Mouse (Mus musculus) adrenal gland (tissue): ENCODE measurements around the gene Cep128.
"Not testable (repeated sequence)": the region's sequence is repeated elsewhere in the genome, so short reads cannot be mapped to it uniquely, and the experiment has no call there.

Source experiments
- intact Hi-C: fragments of 180-260 bp; cut with DNase I; formaldehyde crosslinking; loops from one replicate; pipeline ENCODE4 v1.15.1; 2025

The Cep128 gene

DNA sequence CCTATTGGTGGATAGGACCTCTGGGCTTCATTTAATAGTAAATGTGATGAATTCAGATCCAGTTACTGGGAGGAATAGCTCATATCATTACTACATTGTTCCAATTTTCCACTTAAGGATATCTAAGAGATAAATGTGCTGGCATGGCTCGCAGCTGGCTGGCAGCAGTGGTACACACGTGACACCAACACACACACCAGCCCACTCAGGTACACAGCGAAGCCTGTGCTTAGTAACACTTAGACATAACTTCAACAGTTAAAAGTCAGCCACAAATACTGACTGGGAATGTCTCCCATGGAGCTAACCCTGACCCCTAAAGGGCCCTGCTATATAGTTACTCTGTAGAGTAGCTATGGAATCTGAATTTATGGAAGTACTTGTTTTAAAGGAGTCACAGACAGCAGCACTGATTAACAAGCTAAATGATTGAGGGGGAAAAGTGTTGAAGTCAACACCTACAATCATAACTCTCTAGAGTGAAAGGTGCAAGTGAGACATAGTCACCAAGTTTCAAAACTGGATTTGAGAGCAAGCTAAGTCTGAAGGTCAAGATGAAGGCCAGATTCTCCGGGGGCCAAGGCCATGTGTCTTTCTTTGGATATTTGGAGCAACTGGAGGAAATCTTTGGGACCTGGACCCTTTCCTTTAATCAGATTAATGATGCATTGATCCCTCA, 320.7 kb downstream of the Cep128 start:
- intact Hi-C loops: no loop called here

- intact Hi-C loops: no loop called here
Observed at GRCm38 (mm10) chr12:91062681-91063080, 321.5 kb downstream of the Cep128 start.

- intact Hi-C loops: no loop called here
Observed at GRCm38 (mm10) chr12:91059704-91060318, 324.4 kb downstream of the Cep128 start.

DNA sequence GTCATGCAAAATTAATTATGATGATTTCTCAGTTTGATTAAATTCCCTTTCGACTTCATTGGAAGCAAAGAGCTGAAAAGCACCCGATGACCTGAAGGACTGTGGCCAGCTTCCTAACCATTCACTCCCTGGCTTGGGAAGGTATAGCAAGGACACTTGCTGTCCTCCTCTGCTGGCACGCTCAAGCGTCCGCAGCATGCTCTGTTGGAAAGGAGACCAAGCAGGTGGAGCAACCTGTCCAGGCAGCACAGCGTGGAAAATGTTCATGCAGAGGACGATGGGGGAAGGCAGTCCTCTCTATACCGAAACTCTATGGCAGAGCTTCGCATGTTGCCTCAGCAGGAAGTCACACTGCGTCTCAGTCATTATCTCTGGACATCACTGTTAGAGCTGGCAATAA, 327.3 kb downstream of the Cep128 start:
- intact Hi-C loops: no loop called here

- intact Hi-C loops: no loop called here
Observed at GRCm38 (mm10) chr12:91052301-91052700, 331.9 kb downstream of the Cep128 start.

- intact Hi-C loops: no loop called here
Observed at GRCm38 (mm10) chr12:91050593-91051325, 333.4 kb downstream of the Cep128 start.

DNA sequence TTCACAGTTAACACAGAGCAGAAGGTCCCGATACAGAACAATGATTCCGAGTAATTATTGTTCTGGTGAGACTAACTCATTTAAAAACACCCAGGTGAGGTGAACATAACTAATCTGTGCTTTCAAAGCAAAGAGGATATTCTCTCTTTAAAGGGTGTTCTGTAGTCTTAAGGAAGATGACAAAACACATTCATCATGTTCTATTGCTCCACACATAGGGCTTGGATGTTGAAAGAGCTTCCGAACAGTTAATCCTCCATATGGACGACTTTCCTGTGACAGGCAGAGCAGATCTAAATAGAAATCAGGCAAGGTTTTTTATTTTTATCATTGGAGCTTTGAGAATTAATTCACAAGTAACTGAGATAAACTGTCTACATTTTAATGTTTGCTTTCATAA, 342.8 kb downstream of the Cep128 start:
- intact Hi-C loops: no loop called here

DNA sequence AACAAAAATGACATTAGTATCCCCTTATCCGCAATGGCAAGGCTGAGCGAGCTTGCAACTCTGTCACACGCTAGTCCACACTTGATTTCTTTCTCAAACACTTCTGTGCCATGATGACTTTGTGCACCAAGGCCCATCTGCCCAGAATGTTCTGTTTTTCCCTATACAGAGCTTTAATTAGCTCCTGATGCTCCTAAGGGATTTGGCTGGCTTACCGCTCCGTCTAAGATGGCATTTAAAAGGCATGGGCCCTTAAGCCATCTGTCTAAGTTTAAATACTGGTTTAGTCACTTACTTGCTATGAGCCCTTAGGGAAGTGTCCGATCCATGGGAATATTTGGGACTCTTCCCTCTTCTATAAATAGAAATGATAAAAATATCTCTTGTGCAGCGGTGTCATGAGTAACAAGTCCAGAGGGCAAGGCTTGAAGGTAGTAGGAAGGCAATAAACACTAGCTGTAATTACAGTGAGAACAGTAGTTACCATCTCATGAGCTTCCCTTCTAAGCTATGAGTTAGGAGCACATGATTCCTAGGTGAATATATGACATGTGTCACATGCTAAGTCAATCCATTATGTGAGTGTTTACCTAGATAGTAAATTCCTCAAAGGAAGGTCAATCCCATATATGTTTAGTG, 343.8 kb downstream of the Cep128 start:
- intact Hi-C loops: no loop called here

GRCm38 (mm10) chr12:91029116-91029515, 355.1 kb downstream of the Cep128 start:
- intact Hi-C loops: no loop called here

GRCm38 (mm10) chr12:91027681-91028080, 356.5 kb downstream of the Cep128 start:
- intact Hi-C loops: no loop called here

DNA sequence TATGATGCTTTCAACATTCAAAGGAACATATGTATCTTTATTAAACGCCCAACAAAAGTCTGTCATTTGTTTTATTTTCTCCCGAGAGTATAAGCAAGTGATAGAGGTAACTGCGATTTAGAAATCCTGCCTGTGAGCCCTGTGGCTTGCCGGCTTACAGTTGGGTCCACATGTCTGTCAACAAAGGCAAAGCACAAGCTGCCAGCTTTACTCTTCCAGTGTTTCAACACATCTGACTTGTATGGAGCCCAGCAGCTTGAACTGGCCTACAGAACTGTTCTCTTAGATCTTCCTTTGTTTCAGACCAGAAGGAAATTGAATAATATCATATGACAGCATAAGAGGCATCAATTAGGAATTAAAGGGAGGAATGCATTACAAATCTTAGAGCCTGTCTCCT, 357.1 kb downstream of the Cep128 start:
- intact Hi-C loops: no loop called here

DNA sequence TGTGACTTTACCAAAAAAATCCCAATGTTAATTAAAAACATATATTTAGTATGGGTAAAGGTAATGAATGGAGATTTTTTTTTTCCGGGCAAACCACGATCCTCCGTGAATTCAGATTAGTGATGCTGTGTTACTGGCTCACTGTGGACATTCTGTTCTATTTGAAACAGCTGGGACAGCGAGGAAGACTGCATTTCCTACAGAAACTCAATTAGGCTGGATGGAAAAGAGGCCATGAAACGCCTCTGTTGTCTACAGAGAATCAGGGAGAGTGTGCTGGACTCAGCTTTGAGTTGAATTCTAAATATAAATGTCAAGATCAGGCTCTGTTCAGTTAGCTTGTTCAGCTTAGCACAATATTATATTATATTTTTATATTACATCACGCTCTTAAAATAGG, 369.1 kb downstream of the Cep128 start:
- intact Hi-C loops: no loop called here

DNA sequence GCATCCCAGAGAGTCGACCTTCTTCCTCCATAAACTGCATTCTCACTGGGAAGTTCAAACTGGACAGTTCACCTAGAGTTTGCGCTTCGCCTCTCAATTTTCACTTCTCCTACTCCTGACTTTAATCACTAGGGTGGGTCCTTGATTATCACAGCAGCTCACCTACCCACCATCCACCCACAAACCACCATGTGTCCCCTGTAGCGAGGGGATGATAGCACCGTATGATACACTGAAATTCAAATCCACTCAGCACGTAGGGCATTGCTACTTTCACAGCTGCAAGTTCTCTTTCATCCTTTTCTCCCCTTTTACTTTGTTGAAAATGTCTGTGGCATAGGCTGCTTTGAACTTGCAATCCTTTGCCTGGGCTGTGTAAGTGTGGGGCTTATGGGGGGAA, 371.2 kb downstream of the Cep128 start:
- intact Hi-C loops: no loop called here

- intact Hi-C loops: no loop called here
Observed at GRCm38 (mm10) chr12:91012184-91012583, 372.0 kb downstream of the Cep128 start.

DNA sequence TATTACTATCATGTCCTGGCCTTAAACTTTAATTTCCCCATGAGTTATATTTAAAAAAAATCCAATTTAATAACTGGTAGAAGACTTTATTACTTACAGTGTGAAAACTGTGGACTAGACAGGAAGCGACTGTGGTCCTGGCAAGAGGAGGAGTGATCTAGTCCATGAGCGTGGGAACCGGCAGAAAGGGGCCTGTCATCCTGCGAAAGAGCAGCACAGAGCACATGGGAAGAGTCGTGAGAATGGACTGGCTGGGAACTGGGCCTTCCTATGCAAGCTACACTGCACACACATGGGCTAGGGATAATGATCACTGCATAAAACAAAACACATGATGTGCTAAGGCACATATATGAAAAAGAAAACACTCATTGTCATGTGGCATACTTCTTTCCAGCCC, 375.5 kb downstream of the Cep128 start:
- intact Hi-C loops: no loop called here

GRCm38 (mm10) chr12:91008170-91008569, 376.0 kb downstream of the Cep128 start:
- intact Hi-C loops: no loop called here

GRCm38 (mm10) chr12:90997539-90997938, 386.7 kb downstream of the Cep128 start:
- intact Hi-C loops: no loop called here

- intact Hi-C loops: no loop called here
Observed at GRCm38 (mm10) chr12:90993331-90993730, 390.9 kb downstream of the Cep128 start.

DNA sequence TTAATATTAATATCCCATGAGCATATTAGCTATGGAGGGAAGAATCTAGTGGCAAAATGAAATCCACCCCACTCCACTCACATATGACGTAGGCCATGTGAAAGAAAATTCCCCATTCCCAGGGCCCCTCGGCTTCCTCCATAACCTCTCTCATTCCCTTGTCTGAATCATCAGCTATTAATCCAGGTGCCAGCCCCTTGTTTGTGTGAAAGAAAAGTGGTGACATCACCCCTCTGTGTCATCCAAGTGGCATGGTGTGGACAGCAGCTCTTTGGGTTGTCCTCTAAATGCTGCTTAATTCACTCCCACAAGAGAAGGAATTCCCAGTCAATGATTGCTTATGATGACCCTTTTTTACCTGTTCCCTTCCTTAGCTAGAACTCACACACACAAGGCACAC, 396.4 kb downstream of the Cep128 start:
- intact Hi-C loops: no loop called here

DNA sequence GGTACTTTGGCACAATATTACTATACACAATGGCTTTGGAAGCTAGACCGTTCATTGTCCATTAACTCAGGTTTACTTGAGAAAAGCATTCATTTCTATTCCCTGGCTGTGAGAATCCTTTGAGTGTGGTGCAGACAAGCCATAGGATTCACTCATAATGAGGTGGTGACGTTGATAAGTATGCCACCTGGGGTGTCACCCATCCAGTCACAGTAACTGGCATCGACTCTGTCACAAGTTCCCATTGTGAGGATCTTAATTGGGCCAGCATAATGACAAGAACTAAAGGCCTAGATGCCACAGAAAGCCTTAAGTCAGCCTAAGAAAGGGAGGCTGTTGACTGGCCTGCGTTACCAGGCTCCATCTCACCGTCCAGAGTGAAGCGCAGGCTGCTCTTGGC, 396.9 kb downstream of the Cep128 start:
- intact Hi-C loops: no loop called here

- intact Hi-C loops: no loop called here
Observed at GRCm38 (mm10) chr12:90982018-90982417, 402.2 kb downstream of the Cep128 start.

- intact Hi-C loops: not testable (repeated sequence)
Observed at GRCm38 (mm10) chr12:90976406-90976805, 407.8 kb downstream of the Cep128 start.
